Mouse (Mus musculus) megakaryocyte, adult 5-6 weeks (primary cell): Measurements from ENCODE around the gene Mpig6b. TPM values are rescaled to one million over a fixed set of nuclear protein-coding genes. Genes with fewer than 3 reads are reported as not detected.

ENCODE experiments used
- ATAC-seq: 2 replicates; pipeline ENCODE4 v1.8.0; 2016; ENCODE audit warnings: mild to moderate bottlenecking, inconsistent platforms; ENCODE audit not compliant: poor library complexity, severe bottlenecking
- total RNA-seq, 2 experiments: library from RNA; stranded (forward) in 1 of 2; stranded (reverse) in 1 of 2; fragments of 153-499, 151-499 nt in 1 of 2; fragments of 221-1000, 200-1000 nt in 1 of 2; gene quantifications; 2 replicates each; pipeline versions ENCODE4 v1.2.3 to v1.2.4; 2015 to 2017

The Mpig6b gene
- total RNA-seq, 2 experiments from 2014 or later, result not detected

DNA sequence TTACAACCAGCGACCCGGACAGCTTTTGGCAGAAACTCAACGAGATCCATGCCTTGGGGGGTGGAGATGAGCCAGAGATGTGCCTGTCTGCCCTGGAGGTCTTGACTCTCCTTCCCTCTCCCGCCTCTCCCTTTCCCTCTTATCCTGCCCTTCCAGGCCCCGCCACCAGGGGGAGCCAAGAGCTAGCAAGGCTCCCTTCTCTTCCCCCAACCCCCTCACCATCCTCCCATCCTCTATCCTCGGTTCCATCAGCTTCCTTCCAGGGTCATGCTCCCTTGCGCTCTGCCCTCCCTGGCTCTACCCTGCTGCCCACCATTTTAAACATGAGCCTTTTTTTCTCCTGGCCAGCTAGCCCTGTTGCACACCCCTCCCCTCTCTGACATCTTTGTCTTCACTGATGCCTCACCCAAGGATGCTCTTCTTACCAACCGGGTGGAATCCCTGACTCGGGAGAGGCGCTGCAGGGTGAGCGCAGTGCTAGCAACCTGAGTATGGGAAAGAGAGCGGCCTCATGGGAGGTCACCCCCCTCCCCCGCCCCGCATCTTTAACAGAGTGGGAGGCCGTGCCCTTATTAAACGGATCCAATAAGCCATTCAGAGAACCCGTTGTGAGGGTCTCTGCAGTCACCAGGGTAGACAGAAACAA is 44.7 kb downstream of the Mpig6b start:
- ATAC-seq, result peak; percentile 76

DNA sequence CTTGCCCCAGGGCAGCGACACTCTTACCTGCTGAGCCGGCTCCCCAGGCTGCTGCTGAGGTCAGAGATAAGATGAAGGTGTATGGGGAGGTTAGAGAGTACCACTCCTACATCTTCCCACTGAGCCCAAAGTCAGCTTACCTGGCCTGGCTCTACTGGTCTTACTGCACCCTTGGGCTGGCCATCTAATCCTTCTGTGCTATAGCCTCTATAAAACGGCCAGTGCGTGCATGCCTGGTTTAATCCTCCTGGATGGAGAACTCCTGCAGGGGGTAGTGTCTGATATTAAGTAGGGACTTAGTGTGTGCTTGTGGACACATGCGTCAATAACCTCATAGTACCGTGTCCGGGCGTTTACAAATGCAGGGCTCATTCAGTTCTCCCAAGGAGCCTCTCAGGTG is 45.4 kb downstream of the Mpig6b start:
- ATAC-seq, result no peak

DNA sequence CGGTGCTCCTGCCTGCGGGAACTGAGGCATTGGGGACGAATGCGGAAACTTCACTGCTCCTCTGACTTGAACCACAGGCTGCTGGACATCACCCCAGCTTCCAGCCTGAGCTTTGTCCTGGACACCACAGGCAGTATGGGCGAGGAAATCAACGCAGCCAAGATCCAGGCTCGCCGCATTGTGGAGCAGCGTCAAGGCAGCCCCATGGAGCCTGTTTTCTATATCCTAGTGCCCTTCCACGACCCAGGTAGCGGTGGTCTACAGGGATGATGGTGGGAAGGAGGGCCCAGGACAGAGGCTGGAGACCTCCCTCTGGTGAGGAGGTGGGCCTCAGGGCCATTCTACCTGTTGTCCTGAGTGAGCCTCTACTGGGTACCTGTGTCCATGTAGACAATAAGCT is 46.1 kb downstream of the Mpig6b start:
- no peak for ATAC-seq

DNA sequence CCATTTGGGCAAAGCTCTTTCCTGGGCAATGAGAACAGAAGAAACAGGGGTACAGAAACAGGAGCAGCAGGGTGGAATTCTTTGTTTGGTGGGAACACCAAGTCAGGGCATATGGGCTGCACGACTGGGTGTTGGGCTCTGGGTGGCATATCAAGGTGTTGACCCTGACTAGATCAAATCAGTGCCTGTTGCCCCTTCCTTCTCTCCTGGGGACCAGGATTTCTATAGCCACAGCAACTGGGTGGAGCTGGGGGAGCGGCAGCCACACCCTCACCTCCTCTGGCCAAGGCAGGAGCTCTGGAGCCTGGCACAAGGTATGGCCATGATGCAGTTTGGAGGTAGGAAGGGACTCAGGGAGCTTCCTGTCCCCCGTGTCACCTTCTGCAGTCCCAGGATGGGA is 47.8 kb downstream of the Mpig6b start:
- ATAC-seq, result no peak

DNA sequence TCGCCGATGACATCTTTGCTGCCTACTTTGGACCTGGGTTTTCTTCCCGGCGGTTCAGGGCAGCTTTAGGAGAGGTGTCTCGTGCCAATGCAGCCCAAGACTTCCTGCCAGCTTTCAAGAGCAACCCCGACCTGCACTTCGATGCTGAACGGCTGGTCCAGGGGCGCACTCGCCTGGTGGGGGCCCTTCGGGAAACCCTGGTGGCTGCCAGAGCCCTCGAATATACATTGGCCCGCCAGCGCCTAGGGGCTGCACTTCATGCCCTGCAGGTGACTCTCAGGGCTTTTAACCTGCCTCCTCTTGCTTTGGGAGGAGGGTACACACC is 48.3 kb downstream of the Mpig6b start:
- no peak for ATAC-seq

DNA sequence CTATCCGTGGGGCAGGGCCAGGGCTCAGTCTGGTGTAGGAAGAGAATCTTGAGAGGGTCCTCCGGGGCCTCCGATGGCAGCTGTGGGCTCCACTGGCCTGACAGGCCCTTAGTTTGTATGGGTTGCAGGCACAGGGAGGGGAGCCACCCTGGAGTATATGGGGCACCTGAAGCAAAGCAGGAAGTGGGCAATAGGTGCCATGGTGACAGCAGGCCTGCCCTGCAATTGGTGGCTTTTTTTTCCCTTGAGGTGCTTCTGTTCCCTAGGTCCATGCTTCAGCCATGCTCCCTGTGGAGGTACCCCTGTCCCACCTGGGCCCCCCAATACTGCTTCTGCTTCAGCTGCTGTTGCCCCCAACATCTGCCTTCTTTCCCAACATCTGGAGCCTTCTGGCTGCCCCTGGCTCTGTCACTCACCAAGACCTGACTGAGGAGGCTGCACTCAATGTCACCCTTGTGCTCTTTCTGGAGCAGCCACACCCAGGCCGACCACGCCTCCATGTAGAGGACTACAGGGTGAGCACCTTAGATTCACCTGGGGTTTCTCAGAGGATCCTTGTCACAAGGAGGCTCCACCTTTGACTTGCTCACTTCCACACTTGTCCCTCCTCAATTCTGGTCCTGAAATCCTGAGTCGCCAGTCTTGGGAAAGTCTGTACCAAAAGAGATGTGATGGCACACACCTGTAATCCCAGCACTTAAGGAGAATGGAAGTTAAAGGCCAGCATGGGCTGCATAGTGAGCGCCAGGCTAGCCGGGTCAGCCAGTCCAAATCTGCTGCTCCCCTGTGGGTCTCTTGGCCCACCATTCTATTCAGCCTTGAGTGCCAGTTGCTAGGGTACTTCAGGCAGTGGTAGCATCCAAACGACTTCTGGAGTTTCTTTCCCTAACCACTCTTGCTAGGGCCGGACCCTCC is 48.9 kb downstream of the Mpig6b start:
- ATAC-seq, result no peak

DNA sequence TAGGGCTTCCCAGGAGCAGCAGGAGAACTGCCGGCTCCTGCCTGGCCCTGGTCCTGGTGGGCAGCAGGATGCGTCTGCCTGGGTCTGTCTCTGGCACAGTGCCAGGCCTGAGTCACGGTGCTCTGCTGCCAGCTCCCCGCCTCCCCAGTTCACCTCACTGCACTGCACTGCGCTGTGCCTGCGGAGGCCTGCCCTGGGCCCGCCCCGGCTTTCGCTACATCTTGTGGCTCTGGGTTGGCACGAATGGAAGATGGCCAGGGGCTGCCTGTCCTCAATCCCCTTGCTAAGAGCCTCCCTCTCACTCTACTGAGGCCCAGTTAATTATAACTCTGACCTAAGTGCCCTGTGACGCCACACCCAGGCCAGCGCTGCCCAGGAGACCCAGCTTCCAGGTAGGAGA is 49.6 kb downstream of the Mpig6b start, which contains the start of gene Vwa7:
Gene Vwa7, plus strand, starts transcription at position 204 of the 400 bp plus-strand sequence.
- no peak for ATAC-seq

DNA sequence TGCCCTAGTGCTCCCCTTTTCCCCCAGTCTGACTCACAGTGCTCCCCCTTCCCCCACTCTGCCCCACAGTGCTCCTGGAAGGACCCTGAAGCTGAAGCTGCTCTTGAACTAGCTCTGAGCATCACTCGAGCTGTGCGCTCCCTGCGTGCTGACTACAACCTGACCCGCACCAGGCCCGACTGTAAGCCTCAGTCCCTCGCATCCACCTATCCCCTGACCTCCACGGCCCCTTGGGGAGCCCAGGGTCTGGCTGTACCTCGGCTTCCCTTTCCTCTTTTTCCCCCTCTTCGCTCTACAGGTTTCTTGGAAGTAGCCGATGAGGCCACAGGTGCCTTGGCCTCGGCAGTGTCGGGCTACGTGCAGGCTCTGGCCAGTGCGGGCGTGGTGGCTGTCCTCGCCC is 50.7 kb downstream of the Mpig6b start:
- no peak for ATAC-seq

DNA sequence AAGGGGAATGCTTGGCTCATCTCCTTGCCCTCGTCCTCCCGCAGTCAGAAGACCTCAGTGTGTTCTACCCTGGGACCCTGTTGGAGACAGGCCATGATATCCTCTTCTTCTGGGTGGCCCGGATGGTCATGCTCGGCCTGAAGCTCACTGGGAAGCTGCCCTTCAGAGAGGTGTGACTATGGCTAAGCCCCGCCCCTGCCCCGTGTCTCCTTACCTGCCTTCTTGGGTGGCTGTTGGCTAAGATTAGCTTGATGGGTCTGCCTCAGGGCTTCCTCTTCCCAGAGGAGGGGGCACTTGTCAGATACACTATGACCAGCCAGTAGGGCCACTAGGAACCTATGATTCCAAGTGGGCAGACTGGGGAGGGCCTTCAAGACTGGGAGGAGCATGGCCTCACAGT is 52.8 kb downstream of the Mpig6b start:
- ATAC-seq, result no peak

Other genes with a start within 250 kb of the Mpig6b start
Only the 30 nearest of the 45 such genes appear.
- gene Neu1, start 134.9 kb downstream of the Mpig6b start, total RNA-seq (2015), result 18.1 and 22.9 TPM in 2 replicates
- gene Neu1, start 134.9 kb downstream of the Mpig6b start, total RNA-seq (2017), result 23.4 and 23.7 TPM in 2 replicates
- gene Hspa1b, start 106.9 kb downstream of the Mpig6b start, total RNA-seq (2015), result 14.9 and 22.6 TPM in 2 replicates
- 23.0 and 30.6 TPM in 2 replicates for gene Hspa1b, start 106.9 kb downstream of the Mpig6b start, total RNA-seq (2017)
- not detected in 2 replicates for gene Gm20481, start 96.3 kb downstream of the Mpig6b start, total RNA-seq (2015)
- gene Gm20481, start 96.3 kb downstream of the Mpig6b start, total RNA-seq (2017), result not detected in 2 replicates
- gene Hspa1a, start 94.0 kb downstream of the Mpig6b start, total RNA-seq (2015), result 10.8 and 12.4 TPM in 2 replicates
- 29.2 and 32.0 TPM in 2 replicates for gene Hspa1a, start 94.0 kb downstream of the Mpig6b start, total RNA-seq (2017)
- not detected in 2 replicates for gene Hspa1l, start 93.5 kb downstream of the Mpig6b start, total RNA-seq (2015)
- gene Hspa1l, start 93.5 kb downstream of the Mpig6b start, total RNA-seq (2017), result 0.22 TPM in 1 of 2 replicates, not detected in the other
- gene Lsm2, start 84.3 kb downstream of the Mpig6b start, total RNA-seq (2015), result 85.8 and 141 TPM in 2 replicates
- gene Lsm2, start 84.3 kb downstream of the Mpig6b start, total RNA-seq (2017), result 13.2 and 31.2 TPM in 2 replicates
- 42.2 and 61.8 TPM in 2 replicates for gene Vars, start 65.2 kb downstream of the Mpig6b start, total RNA-seq (2015)
- 110 and 165 TPM in 2 replicates for gene Vars, start 65.2 kb downstream of the Mpig6b start, total RNA-seq (2017)
- 0.07 TPM in 1 of 2 replicates, not detected in the other for gene Vwa7, start 49.6 kb downstream of the Mpig6b start, total RNA-seq (2015)
- gene Vwa7, start 49.6 kb downstream of the Mpig6b start, total RNA-seq (2017), result 0.11 TPM in 1 of 2 replicates, not detected in the other
- gene Sapcd1, start 38.2 kb downstream of the Mpig6b start, total RNA-seq (2015), result 1.4 and 1.5 TPM in 2 replicates
- gene Sapcd1, start 38.2 kb downstream of the Mpig6b start, total RNA-seq (2017), result 0.22 TPM in 1 of 2 replicates, not detected in the other
- gene Msh5, start 19.4 kb downstream of the Mpig6b start, total RNA-seq (2015), result 7.4 and 7.5 TPM in 2 replicates
- 3.6 and 6.3 TPM in 2 replicates for gene Msh5, start 19.4 kb downstream of the Mpig6b start, total RNA-seq (2017)
- 415 and 463 TPM in 2 replicates for gene Clic1, start 16.2 kb downstream of the Mpig6b start, total RNA-seq (2015)
- 386 and 405 TPM in 2 replicates for gene Clic1, start 16.2 kb downstream of the Mpig6b start, total RNA-seq (2017)
- gene Ddah2, start 7.1 kb downstream of the Mpig6b start, total RNA-seq (2015), result 2.2 and 3.1 TPM in 2 replicates
- 1.2 and 2.7 TPM in 2 replicates for gene Ddah2, start 7.1 kb downstream of the Mpig6b start, total RNA-seq (2017)
- gene Ly6g6c, start 796 bp downstream of the Mpig6b start, total RNA-seq (2015), result not detected in 2 replicates
- not detected in 2 replicates for gene Ly6g6c, start 796 bp downstream of the Mpig6b start, total RNA-seq (2017)
- gene Ly6g6e, start 10.7 kb upstream of the Mpig6b start, total RNA-seq (2015), result not detected in 2 replicates
- not detected in 2 replicates for gene Ly6g6e, start 10.7 kb upstream of the Mpig6b start, total RNA-seq (2017)
- not detected in 2 replicates for gene Ly6g6d, start 11.9 kb upstream of the Mpig6b start, total RNA-seq (2015)
- gene Ly6g6d, start 11.9 kb upstream of the Mpig6b start, total RNA-seq (2017), result not detected in 2 replicates
- gene Ly6g6f, start 19.4 kb upstream of the Mpig6b start, total RNA-seq (2015), result not detected in 2 replicates
- not detected in 2 replicates for gene Ly6g6f, start 19.4 kb upstream of the Mpig6b start, total RNA-seq (2017)
- 17.6 and 21.3 TPM in 2 replicates for gene Abhd16a, start 23.1 kb upstream of the Mpig6b start, total RNA-seq (2015)
- 18.0 and 20.4 TPM in 2 replicates for gene Abhd16a, start 23.1 kb upstream of the Mpig6b start, total RNA-seq (2017)
- gene Ly6g5c, start 42.1 kb upstream of the Mpig6b start, total RNA-seq (2015), result not detected in 2 replicates
- gene Ly6g5c, start 42.1 kb upstream of the Mpig6b start, total RNA-seq (2017), result not detected in 2 replicates
- 6.1 and 8.2 TPM in 2 replicates for gene Ly6g5b, start 49.2 kb upstream of the Mpig6b start, total RNA-seq (2015)
- gene Ly6g5b, start 49.2 kb upstream of the Mpig6b start, total RNA-seq (2017), result 1.4 and 1.8 TPM in 2 replicates
- gene Gpank1, start 55.3 kb upstream of the Mpig6b start, total RNA-seq (2015), result 22.6 and 24.6 TPM in 2 replicates
- 48.5 and 50.0 TPM in 2 replicates for gene Gpank1, start 55.3 kb upstream of the Mpig6b start, total RNA-seq (2017)
- 404 and 428 TPM in 2 replicates for gene Csnk2b, start 55.9 kb upstream of the Mpig6b start, total RNA-seq (2015)
- 323 and 362 TPM in 2 replicates for gene Csnk2b, start 55.9 kb upstream of the Mpig6b start, total RNA-seq (2017)
- 4.5 and 4.7 TPM in 2 replicates for gene D17H6S53E, start 60.2 kb upstream of the Mpig6b start, total RNA-seq (2015)
- 13.0 and 26.1 TPM in 2 replicates for gene D17H6S53E, start 60.2 kb upstream of the Mpig6b start, total RNA-seq (2017)
- gene Apom, start 65.9 kb upstream of the Mpig6b start, total RNA-seq (2015), result 0.38 TPM in 1 of 2 replicates, not detected in the other
- gene Apom, start 65.9 kb upstream of the Mpig6b start, total RNA-seq (2017), result 0.26 TPM in 1 of 2 replicates, not detected in the other
- 87.9 and 91.7 TPM in 2 replicates for gene Bag6, start 69.0 kb upstream of the Mpig6b start, total RNA-seq (2015)
- 72.4 and 90.5 TPM in 2 replicates for gene Bag6, start 69.0 kb upstream of the Mpig6b start, total RNA-seq (2017)
- gene Prrc2a, start 98.7 kb upstream of the Mpig6b start, total RNA-seq (2015), result 144 and 172 TPM in 2 replicates
- gene Prrc2a, start 98.7 kb upstream of the Mpig6b start, total RNA-seq (2017), result 35.8 and 60.6 TPM in 2 replicates
- 78.7 and 81.4 TPM in 2 replicates for gene Aif1, start 109.9 kb upstream of the Mpig6b start, total RNA-seq (2015)
- 103 and 120 TPM in 2 replicates for gene Aif1, start 109.9 kb upstream of the Mpig6b start, total RNA-seq (2017)
- 425 and 434 TPM in 2 replicates for gene Lst1, start 122.3 kb upstream of the Mpig6b start, total RNA-seq (2015)
- gene Lst1, start 122.3 kb upstream of the Mpig6b start, total RNA-seq (2017), result 495 and 596 TPM in 2 replicates
- gene Ltb, start 128.3 kb upstream of the Mpig6b start, total RNA-seq (2015), result 11.7 and 13.3 TPM in 2 replicates
- 7.3 and 11.2 TPM in 2 replicates for gene Ltb, start 128.3 kb upstream of the Mpig6b start, total RNA-seq (2017)
- 33.1 and 34.6 TPM in 2 replicates for gene Tnf, start 135.8 kb upstream of the Mpig6b start, total RNA-seq (2015)
- gene Tnf, start 135.8 kb upstream of the Mpig6b start, total RNA-seq (2017), result 28.2 and 30.0 TPM in 2 replicates
- gene Lta, start 139.2 kb upstream of the Mpig6b start, total RNA-seq (2015), result 0.11 TPM in 1 of 2 replicates, not detected in the other
- gene Lta, start 139.2 kb upstream of the Mpig6b start, total RNA-seq (2017), result 0.24 TPM in 1 of 2 replicates, not detected in the other